Mouse (Mus musculus) G1E (cell line): Measurements from ENCODE around the gene Dtnbp1.

Experiments
- CTCF ChIP-seq: IDR thresholded peaks from 2 replicates; pipeline ENCODE4 v1.5.1; 2012; ENCODE audit warnings: low read depth, low read length, inconsistent platforms, mixed read lengths
- GATA1 ChIP-seq: IDR thresholded peaks from 2 replicates; pipeline ENCODE4 v1.6.1; 2012; ENCODE audit warnings: borderline replicate concordance, low read length, inconsistent platforms, mixed read lengths
- POLR2AphosphoS5 ChIP-seq: IDR thresholded peaks from 2 replicates; pipeline ENCODE4 v1.6.1; 2012; ENCODE audit warnings: low read depth, low read length, inconsistent platforms; ENCODE audit not compliant: insufficient replicate concordance

GRCm38 (mm10) chr13:44932307-44933264 is 69.4 kb downstream of the Dtnbp1 start:
- TF ChIP-seq CTCF (no peak), GATA1 (no peak), POLR2AphosphoS5 (no peak)
